Mouse (Mus musculus) layer of hippocampus, adult 9-10 months (tissue): ENCODE measurements around the gene Rassf8.

Source experiments
- DNase-seq: peaks from one replicate; pipeline ENCODE4 v3.0.0; 2022; ENCODE audit warnings: low spot score

Rassf8 gene

DNA sequence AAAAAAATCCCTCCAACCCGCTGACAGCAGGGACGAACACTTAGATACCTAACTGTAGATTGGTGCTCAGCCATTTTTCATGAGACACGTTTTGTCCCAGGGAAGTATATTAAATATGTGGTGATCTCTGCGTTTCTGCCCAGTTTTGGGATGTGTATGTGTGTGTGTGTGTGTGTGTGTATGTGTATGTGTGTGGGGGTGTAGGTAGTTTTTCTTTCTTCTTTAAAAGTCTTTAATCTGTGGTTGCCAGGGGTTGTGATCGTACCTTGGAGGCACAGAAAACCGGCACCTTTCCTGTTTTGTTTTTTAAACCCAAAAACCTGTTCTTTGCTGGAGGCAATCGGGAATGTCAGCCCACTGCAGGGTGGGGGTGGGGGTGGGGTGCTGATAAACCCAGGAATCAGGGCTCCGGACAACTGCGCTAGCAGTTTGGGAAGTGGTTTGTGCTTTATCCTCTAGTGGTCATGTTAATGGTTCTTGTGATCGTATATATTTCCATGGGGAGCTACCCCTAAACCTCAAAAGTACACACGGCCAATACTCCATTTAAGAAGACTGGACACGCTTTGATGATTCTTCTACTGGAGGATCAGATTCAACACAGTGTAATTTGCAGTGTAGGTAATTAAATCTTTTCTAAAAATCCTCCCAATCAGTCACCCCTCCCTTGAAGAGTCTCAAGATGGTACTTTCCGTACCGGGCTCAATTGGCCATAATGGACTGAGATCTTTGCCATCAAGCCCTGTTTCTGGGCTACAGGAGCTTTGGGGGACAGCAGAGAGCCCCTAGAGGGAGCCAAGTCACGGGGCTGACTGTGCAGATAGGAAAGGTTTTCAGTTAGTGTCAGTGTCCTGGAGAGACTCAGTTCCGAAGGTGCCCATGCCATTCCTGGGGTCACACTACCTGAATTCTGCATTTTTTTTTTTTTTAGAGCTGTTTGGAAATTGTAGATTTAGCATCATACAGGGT, 1.4 kb downstream of the Rassf8 start:
- DNase-seq, result no peak

DNA sequence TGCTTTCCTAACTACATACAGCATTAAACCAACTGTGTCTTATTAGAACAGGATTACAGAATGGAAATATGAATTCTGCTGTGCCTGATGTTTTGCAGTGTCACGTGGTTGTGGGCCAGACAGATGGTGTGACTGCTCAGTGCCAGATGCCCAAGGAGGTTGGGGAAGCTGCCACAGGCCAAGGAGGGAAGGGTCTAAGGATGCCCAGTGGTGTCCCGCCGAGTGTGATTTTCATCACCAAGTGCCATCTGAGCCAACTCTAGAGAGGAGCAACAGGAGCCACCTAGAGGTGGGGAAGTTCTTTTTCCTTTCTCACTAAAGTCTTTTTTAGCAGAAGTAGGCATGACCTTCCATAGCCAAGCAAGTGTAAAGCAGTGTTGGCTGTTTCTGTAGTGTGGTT, 3.8 kb downstream of the Rassf8 start:
- no peak for DNase-seq

DNA sequence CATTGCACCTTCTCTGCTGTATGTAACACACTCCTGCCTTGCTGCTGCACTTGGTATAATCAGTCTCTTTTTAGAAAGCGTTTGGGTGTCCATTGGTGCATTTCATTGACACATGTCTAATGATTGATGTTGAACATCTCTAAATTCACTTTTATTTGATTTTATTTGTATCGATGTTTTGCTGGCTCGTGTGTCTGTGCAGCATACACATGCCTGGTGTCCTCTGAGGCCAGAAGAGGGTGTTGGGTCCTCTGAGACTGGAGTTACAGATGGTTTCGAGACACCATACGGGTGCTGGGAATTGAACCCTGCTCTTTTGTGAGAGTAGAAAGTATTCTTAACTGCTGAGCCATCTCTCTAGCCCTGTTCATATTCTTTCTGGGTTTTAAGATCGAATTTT, 6.7 kb downstream of the Rassf8 start:
- no peak for DNase-seq

DNA sequence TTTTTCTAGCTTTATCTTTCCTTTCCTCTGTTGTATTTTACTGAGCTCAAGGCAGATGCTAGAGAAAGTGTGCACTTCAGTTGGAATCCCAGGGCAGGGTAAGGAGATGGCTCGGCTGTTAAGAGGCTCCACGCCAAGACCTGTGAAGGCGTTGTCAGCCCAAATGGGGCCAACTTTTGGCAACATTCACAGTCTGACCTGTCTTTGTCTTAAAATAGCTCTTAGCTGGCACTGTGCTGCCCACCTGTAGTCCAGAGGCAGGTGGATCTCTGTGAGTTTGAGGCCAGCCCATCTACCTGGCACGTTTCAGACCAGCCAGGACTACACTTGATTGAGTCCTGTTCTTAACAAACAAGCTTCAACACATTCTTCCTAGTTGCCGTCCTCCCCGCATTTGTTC, 7.9 kb downstream of the Rassf8 start:
- DNase-seq, result no peak

DNA sequence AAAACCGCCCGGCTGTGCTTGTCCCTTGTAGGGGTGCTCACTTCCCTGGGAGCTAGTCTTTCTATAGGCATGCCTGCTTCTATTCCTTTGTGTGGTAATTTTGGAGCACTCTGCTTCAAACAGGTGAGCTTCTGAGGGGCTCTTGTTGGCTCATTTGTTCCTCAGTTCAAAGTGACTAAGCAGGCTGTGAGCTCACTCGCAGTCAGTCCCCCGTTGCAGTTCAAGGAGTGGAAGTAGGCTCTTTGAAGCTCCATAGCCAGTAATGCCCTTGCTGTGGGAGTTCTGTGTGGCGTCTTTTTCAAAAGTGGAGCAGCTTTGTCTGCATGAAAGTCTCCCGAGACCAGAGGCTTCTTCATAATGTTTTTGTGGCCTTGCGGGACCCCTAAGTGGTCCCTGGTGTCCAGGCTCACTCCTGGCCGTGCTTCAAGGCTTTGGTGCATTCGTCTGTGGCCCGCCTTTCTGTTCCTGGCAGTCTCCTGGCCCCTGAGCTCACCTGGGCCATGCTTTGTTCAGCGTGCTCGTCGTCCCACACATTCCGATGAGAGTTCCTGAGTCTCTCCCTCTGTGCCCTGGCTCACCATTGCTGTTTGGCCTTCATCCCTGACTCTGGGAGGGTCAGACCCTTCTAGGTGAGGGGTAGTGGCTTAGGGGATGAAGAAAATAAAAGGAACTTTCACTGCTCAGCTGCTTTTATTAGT, 9.5 kb downstream of the Rassf8 start:
- no peak for DNase-seq

DNA sequence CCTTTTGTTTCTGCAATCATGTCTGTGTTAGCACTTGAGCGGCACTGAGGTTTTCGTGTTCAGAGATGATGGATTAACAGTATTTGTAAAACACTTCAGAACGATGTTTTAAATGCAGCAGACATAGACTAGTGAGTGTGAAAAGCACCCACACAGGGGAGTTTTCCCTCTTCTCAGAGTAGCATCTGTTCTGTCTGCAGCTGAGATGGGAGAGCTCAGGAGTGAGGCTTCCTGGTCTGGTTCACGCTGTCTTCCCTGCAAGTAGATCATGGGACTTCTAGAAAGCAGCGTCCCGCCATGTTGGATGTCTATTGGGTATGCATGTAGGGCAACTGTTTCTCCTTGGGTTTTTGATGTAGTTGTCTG, 10.1 kb downstream of the Rassf8 start:
- no peak for DNase-seq

DNA sequence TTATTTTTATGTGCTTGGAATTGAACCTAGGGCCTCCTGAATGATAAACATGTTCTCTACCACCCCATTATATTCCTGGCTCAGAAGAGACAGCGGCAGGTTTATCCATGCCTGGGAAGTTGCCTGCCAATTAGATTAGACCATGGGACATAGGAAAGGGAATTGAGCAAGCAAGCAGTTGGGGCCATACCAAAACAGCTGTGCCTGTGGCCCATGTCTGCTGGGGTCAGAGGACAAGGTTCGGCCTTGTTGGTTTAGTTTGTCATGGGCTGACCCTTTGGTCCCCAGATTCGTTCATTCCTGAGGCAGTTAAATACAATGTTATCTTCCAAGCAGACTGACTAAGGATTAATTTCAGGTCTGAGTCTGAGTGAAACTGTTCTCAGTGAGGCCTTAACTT, 10.8 kb downstream of the Rassf8 start:
- no peak for DNase-seq

DNA sequence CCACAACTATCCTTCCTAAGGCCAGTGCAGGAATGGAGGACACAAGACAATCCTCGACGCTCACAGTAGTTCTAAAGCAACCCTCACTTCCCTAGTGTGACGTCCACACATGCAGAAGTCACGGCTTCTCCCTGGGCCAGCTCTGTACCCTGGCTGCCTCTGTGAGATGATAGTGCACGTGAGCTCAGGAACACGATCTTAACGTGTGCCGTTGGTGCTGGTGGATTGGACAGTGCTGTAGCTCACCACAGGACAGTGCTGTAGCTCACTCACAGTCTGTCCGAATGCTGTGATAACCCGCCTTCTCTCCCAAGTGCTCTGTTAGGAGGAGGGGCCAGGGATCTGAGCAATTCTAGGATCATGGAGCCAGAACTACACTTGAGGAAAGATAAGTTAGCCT, 12.1 kb downstream of the Rassf8 start:
- DNase-seq, result no peak

DNA sequence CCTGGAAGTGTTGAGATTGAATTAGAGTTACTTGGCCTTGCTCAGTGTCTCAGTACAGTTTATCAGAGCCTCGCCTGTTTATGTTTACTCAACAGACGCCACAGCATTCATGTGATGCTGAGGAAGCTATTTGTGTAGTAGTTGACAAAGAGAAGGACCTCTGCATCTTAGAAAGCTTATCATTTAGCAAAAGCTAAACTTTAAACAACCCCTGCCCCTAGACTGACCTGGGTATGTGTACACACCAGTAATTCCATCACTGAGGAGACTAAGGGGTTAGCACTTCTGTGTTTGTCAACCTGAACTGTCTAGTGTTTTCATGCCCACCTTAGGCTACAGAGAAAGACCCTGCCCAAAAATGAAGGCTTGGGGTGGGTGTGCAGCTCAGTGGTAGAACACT, 12.9 kb downstream of the Rassf8 start:
- DNase-seq, result no peak

DNA sequence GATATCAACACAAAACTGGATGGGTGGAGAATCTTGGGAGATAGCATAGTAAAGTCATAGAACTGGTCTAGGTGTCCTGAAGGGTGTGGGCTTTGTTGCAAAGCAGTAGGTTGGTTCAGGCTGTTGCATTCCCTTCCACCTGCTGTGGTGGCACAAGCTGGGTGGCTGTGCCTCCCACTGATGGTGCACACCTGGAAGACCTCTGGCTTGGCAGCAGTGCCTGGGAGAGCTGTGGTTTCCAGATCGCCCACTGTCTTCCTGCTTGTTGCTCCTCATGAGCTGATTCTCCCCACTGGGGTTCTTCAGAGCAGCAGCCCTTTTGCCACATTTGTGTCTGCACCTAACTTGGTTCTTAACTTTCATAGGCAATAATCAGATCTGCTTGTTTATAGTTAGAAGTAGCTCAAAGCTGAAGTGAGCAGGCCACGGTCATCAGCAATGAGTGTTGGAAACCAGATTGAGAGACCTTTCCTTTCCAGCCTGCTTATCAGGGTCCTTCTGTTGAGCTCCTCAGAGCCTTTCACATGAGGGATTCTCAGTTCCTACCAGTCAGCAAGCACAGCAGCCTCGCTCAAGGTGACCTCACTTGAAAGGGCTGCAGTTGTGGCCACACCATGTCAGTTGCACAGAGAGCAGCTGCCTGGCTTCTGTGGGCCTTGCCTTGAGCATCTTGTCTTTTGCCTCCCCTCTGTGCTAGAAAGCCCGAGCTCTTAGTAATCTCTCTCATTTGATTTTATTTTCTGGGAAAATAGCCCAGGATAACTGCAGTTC, 13.9 kb downstream of the Rassf8 start:
- DNase-seq, result no peak

DNA sequence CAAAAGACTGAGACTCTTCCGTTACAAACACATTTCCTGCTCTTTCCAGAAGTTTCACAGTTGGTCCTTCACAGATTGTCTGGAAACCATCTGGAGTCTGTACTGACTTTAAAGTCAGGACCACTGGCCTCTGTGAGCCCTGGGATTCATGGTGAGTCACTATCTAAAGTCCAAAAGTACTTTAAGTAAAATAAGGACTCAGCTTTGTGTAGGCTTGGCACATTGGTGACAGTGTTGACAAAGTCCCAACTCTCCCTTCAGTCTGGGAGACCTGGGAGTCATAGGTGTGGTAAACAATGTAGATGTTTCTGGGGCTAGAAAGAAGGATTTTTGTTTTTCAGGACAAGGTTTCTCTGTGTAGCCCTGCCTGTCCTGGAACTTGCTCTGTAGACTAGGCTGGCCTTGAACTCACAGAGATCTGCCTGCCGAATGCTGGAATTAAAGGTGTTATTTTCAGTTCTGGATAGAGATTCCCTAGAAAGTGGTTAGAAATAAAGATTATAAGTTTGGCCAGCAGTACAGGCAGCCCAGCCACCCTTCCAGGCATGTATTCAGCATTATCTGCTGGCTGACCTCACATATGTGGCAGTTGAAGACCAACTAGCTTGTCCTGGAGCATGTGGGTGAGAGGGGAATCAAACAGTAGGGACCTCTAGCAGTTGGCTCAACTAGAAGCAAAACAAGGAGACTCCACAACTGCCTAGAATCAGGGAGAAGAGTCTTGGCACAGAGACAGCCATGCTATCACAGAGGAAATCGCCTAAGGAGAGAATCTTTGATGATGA, 14.8 kb downstream of the Rassf8 start:
- no peak for DNase-seq

DNA sequence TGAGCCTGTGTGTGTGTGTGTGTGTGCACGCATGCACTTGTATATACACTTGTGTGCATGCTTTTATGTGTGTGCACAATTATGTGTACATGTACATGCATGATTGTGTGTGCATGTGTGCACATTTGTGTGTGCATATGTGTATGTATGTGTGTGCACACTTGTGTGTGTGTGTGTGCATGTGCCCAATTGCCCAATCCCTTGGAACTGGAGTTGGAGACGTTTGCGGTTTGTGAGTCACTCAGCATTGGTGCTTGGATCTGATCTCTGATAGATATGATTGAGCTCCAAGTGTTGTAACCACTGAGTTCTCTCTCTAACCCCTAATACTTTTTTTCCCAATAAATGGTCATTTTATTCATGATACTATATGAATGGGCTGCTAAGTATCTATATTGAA, 15.5 kb downstream of the Rassf8 start:
- DNase-seq, result no peak

DNA sequence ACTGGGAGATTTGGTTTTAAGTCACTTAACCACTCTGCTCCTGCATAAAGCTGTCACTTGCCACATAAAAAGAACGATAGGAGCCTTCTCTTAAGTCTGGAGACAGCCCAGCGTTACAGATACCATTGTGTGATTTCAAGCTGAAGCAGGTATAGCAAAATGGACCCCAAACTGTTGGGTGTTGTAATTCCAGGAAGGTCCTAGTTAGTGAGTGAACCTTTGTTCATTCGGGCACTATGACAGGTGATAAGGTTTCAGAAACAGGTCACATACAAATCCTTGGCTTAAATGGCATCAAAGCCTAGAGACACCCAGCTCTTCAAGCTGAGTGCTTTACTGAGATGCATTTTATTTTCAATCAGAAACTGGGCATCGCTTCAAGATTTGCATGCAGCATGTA, 16.5 kb downstream of the Rassf8 start:
- no peak for DNase-seq

DNA sequence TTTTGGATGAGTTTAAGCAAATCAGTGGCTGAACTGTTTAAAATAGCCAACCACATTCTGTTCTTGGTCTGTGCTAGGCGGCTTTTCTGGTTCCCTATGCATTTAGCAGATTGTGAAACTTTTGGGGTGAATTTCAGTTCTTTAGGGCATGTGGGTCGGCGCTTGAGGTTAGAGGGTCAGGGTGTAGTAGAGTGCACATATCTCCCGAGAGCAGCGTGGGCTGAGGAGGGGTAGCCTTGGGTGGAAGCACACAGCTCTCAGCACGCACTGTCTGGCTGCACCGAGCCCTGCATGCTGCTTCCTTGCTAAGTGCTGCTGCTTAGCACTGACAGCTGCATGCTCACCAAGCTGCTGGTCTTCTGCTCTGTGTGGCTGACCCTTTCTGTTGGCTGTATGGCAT, 18.5 kb downstream of the Rassf8 start:
- DNase-seq, result no peak

DNA sequence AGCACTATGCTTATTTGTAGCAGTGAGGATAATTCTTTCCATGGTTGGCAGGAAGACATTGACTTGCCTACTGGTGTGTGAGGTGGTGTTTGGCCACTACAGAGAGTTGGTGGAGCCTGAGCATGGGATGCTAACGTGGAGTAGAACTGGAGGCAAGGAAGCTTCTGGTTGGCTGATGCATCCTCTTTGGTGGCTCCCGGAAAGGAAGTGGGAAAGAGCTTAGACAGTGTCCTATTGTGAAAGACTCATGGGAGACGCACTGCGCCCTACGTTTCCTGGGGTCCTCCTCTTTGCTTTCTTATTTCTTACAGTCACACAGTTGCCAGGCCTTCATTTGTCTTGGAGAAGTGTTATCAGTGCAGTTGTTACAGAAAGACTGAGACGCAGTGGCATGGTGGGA, 20.4 kb downstream of the Rassf8 start:
- DNase-seq, result no peak

DNA sequence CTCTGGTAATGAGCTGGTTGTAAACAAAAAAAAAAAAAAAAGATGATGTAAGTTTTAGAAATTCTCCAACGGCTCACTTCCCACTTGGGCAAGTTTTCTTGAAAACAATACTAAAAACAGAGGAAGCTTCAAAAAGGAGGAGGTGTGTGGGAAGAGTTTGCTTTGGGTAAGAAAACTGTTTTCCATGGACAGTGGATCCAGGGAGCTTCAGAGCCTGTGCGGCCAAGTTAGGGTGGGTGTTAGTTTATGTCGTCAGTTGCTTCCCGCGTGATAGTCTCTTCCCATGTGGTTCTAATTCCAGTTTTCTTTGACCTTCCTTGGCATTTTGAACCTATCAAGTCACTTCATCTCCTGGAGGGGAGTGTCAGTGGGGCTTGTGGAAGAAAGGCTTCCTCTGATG, 21.1 kb downstream of the Rassf8 start:
- no peak for DNase-seq

DNA sequence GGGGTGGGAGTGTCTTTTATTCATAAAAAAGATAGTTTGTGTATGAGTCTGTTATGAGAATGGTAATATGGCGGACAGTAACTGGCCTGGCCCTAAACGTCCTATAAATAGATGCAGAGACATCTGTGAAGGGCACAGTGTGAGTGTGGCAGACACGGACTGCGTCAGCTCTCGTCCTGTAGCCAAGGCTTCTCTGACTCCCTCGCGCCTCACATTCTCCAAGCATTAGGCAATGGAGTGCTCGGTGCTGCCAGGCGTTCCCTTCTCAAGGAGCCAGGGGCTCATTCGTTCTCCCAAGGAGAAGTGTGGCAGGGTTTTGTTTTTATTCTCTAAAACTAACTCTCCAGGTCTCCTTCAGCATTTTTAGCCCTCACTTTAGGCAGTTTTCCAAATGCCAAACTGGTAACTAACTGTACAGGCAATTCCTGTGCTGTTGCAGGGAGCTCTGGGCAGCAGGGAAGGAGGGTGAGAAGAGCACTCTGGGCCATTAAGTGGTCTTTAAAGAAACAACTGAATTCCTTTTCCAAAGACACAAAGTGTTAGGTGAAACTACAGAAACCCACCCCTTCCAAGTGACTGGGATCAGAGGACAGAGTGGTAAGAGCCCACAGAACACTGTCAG, 22.2 kb downstream of the Rassf8 start:
- no peak for DNase-seq

DNA sequence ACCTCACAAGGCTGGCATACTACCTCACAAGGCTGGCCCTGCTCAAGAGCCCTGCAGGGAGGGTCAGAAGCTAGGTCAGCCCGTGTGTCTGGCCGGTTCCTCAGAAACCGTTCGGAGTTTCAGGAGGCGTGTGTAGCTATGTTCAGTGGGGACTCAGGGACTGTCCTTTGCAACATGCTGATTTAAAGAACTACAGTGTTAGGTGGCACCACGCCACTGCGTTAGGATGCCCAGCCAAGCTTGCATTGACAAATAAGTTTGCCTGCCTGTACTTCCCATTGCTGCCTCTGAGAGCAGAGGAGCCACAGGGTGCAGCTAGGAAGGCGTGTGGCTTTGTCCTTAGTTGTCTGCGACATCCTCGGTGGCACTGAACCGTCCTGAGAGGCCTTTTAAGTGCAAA, 23.3 kb downstream of the Rassf8 start:
- DNase-seq, result no peak

DNA sequence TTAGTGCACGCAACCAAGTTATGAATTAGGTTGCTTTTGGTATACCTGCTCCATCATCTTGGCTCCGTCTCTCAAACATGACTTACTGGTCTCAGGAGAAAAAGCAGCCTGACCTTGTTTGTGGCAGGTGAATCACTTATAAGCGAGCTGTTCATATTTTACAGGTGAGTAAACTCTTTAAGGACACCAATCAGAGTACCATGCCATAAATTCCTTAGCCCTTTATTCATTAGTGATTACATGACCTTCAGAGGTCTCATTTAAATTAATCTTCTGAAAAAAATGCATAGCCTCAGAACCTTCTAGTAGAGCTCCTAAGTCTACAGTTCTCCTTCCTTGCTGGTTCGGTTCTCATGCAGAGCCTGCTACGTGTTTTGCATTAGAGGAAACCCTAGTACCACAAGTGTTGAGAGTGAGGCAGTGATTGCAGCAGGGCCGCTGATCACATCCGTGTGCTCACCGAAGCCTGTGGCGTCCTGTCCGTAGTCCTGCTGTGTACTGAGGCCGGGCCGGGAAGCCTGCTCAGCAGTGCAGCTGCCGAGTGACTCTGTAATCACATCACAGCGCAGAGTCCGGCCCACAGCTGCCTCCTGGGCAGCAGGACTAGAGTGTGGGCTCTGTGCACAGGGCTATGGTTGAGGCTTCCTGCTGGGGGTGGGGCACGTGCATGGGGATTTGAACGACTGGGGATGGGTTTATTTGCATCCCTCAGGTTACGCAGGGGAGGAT, 23.9 kb downstream of the Rassf8 start:
- DNase-seq, result no peak

DNA sequence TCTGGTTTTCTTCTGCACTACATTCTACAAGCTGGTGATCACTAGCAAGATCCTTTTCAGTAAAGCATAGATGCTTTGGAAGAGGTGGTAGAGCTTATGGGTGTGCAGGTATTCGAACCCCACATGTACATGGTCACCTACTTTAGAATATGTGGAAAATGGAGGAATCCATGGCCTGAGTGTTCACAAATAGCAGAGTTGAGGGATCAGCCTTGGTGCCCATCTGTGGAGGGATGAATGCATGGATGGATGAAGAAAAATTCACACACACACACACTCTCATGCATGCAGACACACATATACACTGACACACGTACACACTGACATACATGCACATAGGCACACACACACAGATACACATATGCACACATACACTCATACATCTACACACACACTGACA, 27.9 kb downstream of the Rassf8 start:
- DNase-seq, result no peak

DNA sequence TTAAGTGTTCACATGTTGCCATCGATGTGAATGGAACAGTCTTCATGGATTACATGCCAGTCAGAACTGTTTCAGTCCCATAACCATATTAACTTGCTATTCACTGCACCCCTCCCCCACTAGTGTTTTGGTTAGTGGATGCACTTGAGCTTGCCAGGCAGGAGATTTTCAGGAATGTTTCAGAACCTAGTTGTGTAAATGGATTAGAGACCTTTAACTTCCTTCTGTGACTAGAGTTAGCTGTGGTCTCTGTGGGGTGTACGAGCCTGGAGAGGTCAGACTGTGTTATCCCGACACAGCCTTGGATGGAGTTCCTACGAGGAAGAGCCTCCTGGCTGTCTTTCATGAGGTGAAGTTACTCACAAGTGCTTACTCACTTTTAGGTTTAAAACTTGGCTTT, 29.7 kb downstream of the Rassf8 start:
- no peak for DNase-seq
